Mouse (Mus musculus) midbrain, embryonic 15.5 days (tissue): Measurements from ENCODE around the gene Proser1. TPM values are rescaled to one million over a fixed set of nuclear protein-coding genes. Genes with fewer than 3 reads are reported as not detected.

Experiments
- ATAC-seq: fragments of 200-750 bp; cut with Nextera tagmentation; replicated peaks from 2 replicates; pipeline ENCODE4 v1.8.0; 2017; ENCODE audit warnings: moderate TSS enrichment
- H3K27ac ChIP-seq: fragments of 300-500 bp; sonication (generic); 2 replicates; pipeline ENCODE4 v1.5.1; 2015; ENCODE audit warnings: mild to moderate bottlenecking, inconsistent platforms
- H3K27me3 ChIP-seq: fragments of 300-500 bp; sonication (generic); replicated peaks from 2 replicates; pipeline ENCODE4 v1.6.1; 2015; ENCODE audit warnings: inconsistent platforms
- H3K36me3 ChIP-seq: fragments of 300-500 bp; sonication (generic); replicated peaks from 2 replicates; pipeline ENCODE4 v1.6.1; 2015; ENCODE audit warnings: inconsistent platforms
- H3K4me1 ChIP-seq: fragments of 300-500 bp; sonication (generic); 2 replicates; pipeline ENCODE4 v1.6.1; 2015; ENCODE audit warnings: inconsistent platforms
- H3K4me2 ChIP-seq: fragments of 300-500 bp; sonication (generic); 2 replicates; pipeline ENCODE4 v1.6.1; 2015; ENCODE audit warnings: inconsistent platforms, mild to moderate bottlenecking, moderate library complexity
- H3K4me3 ChIP-seq: fragments of 300-500 bp; sonication (generic); 2 replicates; pipeline ENCODE4 v1.5.1; 2015; ENCODE audit warnings: mild to moderate bottlenecking, inconsistent platforms
- H3K9ac ChIP-seq: fragments of 300-500 bp; sonication (generic); 2 replicates; pipeline ENCODE4 v1.6.1; 2015; ENCODE audit warnings: mild to moderate bottlenecking, inconsistent platforms
- H3K9me3 ChIP-seq: fragments of 300-500 bp; sonication (generic); 2 replicates; pipeline ENCODE4 v1.6.1; 2016; ENCODE audit warnings: inconsistent platforms
- WGBS: fragments of 180-500 bp; shearing (Covaris S2); methylation state at CpG from one replicate; pipeline ENCODE4 v1.1.7; 2015; ENCODE audit warnings: mixed read lengths; 5-methylcytosine and 5-hydroxymethylcytosine counted together
- polyA plus RNA-seq: library from polyadenylated mRNA; unstranded; fragments of >200 nt; fragmentation: Nextera tagmentation; extraction: Ambion mirVana; gene quantifications from 2 replicates; pipeline ENCODE4 v1.2.1, GENCODE M21; 2015

Proser1 gene
- polyA plus RNA-seq, 1 experiment from 2014 or later = 23.2 TPM

GRCm38 (mm10) chr3:53513096-53513495 lies 49.6 kb downstream of the Proser1 start:
- no peak overlapping the region for H3K9ac ChIP-seq
- H3K4me3 ChIP-seq = no peak overlapping the region
- WGBS = 77% methylated on average over 5 of the region's 5 CpGs
- no peak overlapping the region for H3K27ac ChIP-seq
- H3K9me3 ChIP-seq = no peaks in the 10 kb centered on the region
- no peak overlapping the region for H3K4me2 ChIP-seq
- H3K27me3 ChIP-seq = no peaks in the 10 kb centered on the region
- no peaks in the 10 kb centered on the region for H3K4me1 ChIP-seq
- H3K36me3 ChIP-seq = no peaks in the 10 kb centered on the region
- no peak for ATAC-seq

DNA sequence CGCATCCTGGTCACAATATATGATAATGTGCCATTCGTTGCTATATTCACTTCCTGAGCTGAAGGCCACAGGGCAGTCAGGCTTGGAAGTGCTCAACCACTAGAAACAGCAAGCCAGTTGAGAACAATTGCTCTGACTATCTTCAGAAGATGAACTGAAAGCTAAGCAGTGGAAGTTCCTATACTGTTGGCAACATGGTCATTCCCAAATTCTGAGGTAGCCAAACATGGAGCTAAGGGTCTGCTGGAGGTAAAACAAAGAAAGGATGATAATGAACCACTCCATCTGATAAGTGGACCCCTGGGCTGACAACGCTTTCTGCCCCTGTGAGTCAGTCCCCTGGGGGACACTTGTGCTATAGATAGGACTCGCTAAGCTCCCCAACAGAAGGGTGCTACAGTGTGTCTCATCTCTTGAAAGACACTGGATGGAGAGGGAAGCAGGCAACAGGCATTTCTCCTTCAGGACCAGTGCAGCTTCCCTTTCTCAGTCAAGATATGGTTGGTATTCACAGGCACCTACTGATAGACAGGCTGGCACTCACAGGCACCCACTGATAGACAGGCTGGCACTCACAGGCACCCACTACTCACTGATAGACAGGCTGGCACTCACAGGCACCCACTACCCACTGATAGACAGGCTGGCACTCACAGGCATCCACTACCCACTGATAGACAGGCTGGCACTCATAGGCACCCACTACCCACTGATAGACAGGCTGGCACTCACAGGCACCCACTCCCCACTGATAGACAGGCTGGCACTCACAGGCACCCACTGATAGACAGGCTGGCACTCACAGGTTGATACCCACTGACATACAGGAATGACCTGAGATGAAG lies 51.0 kb downstream of the Proser1 start:
- H3K4me1 ChIP-seq = no peaks in the 10 kb centered on the region
- no peak for ATAC-seq
- no peak overlapping the region for H3K4me2 ChIP-seq
- no peaks in the 10 kb centered on the region for H3K9me3 ChIP-seq
- H3K27me3 ChIP-seq = no peaks in the 10 kb centered on the region
- 80% methylated on average over 4 of the region's 4 CpGs for WGBS
- H3K27ac ChIP-seq = no peak overlapping the region
- no peak overlapping the region for H3K9ac ChIP-seq
- no peak overlapping the region for H3K4me3 ChIP-seq
- H3K36me3 ChIP-seq = no peaks in the 10 kb centered on the region

- WGBS = 65% methylated on average over 10 of the region's 10 CpGs
- no peaks in the 10 kb centered on the region for H3K9me3 ChIP-seq
- H3K36me3 ChIP-seq = no peaks in the 10 kb centered on the region
- H3K4me3 ChIP-seq = no peak overlapping the region
- no peak overlapping the region for H3K4me2 ChIP-seq
- no peak overlapping the region for H3K9ac ChIP-seq
- H3K27ac ChIP-seq = no peak overlapping the region
- H3K27me3 ChIP-seq = no peaks in the 10 kb centered on the region
- peaks cover 4% of the 10 kb centered on the region; the same call in 1 of the 2 replicates for H3K4me1 ChIP-seq
- ATAC-seq = no peak
Measured at GRCm38 (mm10) chr3:53522794-53523193, 59.3 kb downstream of the Proser1 start.

GRCm38 (mm10) chr3:53525737-53526136 lies 62.3 kb downstream of the Proser1 start:
- peak; percentile 72 for ATAC-seq
- Histone ChIP-seq H3K4me2 (peak overlapping the region; percentile 64), H3K4me1 (peaks cover 4% of the 10 kb centered on the region; the same call in 1 of the 2 replicates), H3K27ac (no peak overlapping the region), H3K4me3 (peak overlapping the region; percentile 38), H3K27me3 (no peaks in the 10 kb centered on the region), H3K36me3 (no peaks in the 10 kb centered on the region), H3K9me3 (no peaks in the 10 kb centered on the region), H3K9ac (peak overlapping the region; percentile 37; the same call in 1 of the 2 replicates)
- WGBS = 23% methylated on average over 21 of the region's 21 CpGs

- H3K27ac ChIP-seq = no peak overlapping the region
- no peaks in the 10 kb centered on the region for H3K9me3 ChIP-seq
- no peak for ATAC-seq
- WGBS = 87% methylated on average over 6 of the region's 6 CpGs
- no peak overlapping the region for H3K4me2 ChIP-seq
- H3K4me1 ChIP-seq = peaks cover 4% of the 10 kb centered on the region; the same call in 1 of the 2 replicates
- no peak overlapping the region for H3K4me3 ChIP-seq
- H3K27me3 ChIP-seq = no peaks in the 10 kb centered on the region
- no peaks in the 10 kb centered on the region for H3K36me3 ChIP-seq
- no peak overlapping the region for H3K9ac ChIP-seq
Measured at GRCm38 (mm10) chr3:53530305-53530704, 66.8 kb downstream of the Proser1 start.

Other genes with a start within 250 kb of the Proser1 start
- 9.3 and 11.6 TPM in 2 replicates for gene Nhlrc3, start 334 bp upstream of the Proser1 start, polyA plus RNA-seq
- gene Stoml3, start 25.0 kb downstream of the Proser1 start, polyA plus RNA-seq = not detected in 2 replicates
- gene Frem2, start 193.7 kb downstream of the Proser1 start, polyA plus RNA-seq = 1.0 and 1.1 TPM in 2 replicates